Mouse (Mus musculus) midbrain, embryonic 16.5 days (tissue): ENCODE measurements around the gene Palm. TPM values are rescaled to one million over a fixed set of nuclear protein-coding genes. Genes with fewer than 3 reads are reported as not detected.

Source experiments
- ATAC-seq: fragments of 200-750 bp; cut with Nextera tagmentation; 2 replicates; pipeline ENCODE4 v1.8.0; 2017; ENCODE audit warnings: moderate TSS enrichment
- H3K27ac ChIP-seq: fragments of 300-500 bp; sonication (generic); 2 replicates; pipeline ENCODE4 v1.5.1; 2014; ENCODE audit warnings: mild to moderate bottlenecking, low read length, mixed read lengths
- H3K27me3 ChIP-seq: fragments of 300-500 bp; sonication (generic); 2 replicates; pipeline ENCODE4 v1.6.1; 2014; ENCODE audit warnings: low read depth, low read length, mixed read lengths; ENCODE audit not compliant: control insufficient read depth, insufficient read depth
- H3K36me3 ChIP-seq: fragments of 300-500 bp; sonication (generic); 2 replicates; pipeline ENCODE4 v1.6.1; 2014; ENCODE audit warnings: mild to moderate bottlenecking, low read length, moderate library complexity, mixed read lengths; ENCODE audit not compliant: control insufficient read depth, insufficient read depth
- H3K4me1 ChIP-seq: fragments of 300-500 bp; sonication (generic); 2 replicates; pipeline ENCODE4 v1.6.1; 2014; ENCODE audit warnings: mild to moderate bottlenecking, low read length, mixed read lengths; ENCODE audit not compliant: control insufficient read depth, insufficient read depth
- H3K4me2 ChIP-seq: fragments of 300-500 bp; sonication (generic); 2 replicates; pipeline ENCODE4 v1.6.1; 2014; ENCODE audit warnings: mild to moderate bottlenecking, low read length, mixed read lengths
- H3K4me3 ChIP-seq: fragments of 300-500 bp; sonication (generic); 2 replicates; pipeline ENCODE4 v1.5.1; 2014; ENCODE audit warnings: low read depth, mild to moderate bottlenecking, low read length, moderate library complexity, mixed read lengths
- H3K9ac ChIP-seq: fragments of 300-500 bp; sonication (generic); 2 replicates; pipeline ENCODE4 v1.6.1; 2014; ENCODE audit warnings: low read depth, low read length, mixed read lengths
- H3K9me3 ChIP-seq: fragments of 300-500 bp; sonication (generic); replicated peaks from 2 replicates; pipeline ENCODE4 v1.6.1; 2014; ENCODE audit warnings: mild to moderate bottlenecking, low read length, mixed read lengths; ENCODE audit not compliant: control insufficient read depth, poor library complexity, severe bottlenecking
- WGBS: fragments of 180-500 bp; shearing (Covaris S2); extraction: QIAGEN DNeasy Blood & Tissue Kit; methylation state at CpG from one replicate; pipeline ENCODE4 v1.1.7; 2014; 5-methylcytosine and 5-hydroxymethylcytosine counted together
- polyA plus RNA-seq: library from polyadenylated mRNA; unstranded; fragments of >200 nt; fragmentation: Nextera tagmentation; extraction: Ambion mirVana; gene quantifications from 2 replicates; pipeline ENCODE4 v1.2.1, GENCODE M21; 2015

Palm gene
- polyA plus RNA-seq, 1 experiment from 2014 or later: 333 TPM

GRCm38 (mm10) chr10:79767372-79768244 is 25.8 kb upstream of the Palm start:
- Histone ChIP-seq H3K9me3 (no peaks in the 10 kb centered on the region), H3K9ac (peak overlapping the region; percentile 98; the same call in 1 of the 2 replicates), H3K4me2 (peak overlapping the region; percentile 89), H3K27me3 (no peaks in the 10 kb centered on the region; the same call in 1 of the 2 replicates), H3K27ac (peak overlapping the region; percentile 91), H3K4me3 (peak overlapping the region; percentile 94), H3K36me3 (no peaks in the 10 kb centered on the region), H3K4me1 (peaks cover 32% of the 10 kb centered on the region)
- ATAC-seq: peak; percentile 87
- 10% methylated on average over 40 of the region's 40 CpGs for WGBS

- H3K36me3 ChIP-seq: no peaks in the 10 kb centered on the region
- H3K27me3 ChIP-seq: no peaks in the 10 kb centered on the region; the same call in 1 of the 2 replicates
- peaks cover 32% of the 10 kb centered on the region for H3K4me1 ChIP-seq
- 4% methylated on average over 5 of the region's 5 CpGs for WGBS
- no peak overlapping the region for H3K9ac ChIP-seq
- ATAC-seq: no peak
- H3K27ac ChIP-seq: no peak overlapping the region
- no peaks in the 10 kb centered on the region for H3K9me3 ChIP-seq
- peak overlapping the region; percentile 89; the same call in 1 of the 2 replicates for H3K4me2 ChIP-seq
- no peak overlapping the region for H3K4me3 ChIP-seq
Observed at GRCm38 (mm10) chr10:79768400-79768799, 25.0 kb upstream of the Palm start.

- no peak for ATAC-seq
- no peak overlapping the region for H3K27ac ChIP-seq
- WGBS: 65% methylated on average over 4 of the region's 4 CpGs
- H3K4me2 ChIP-seq: no peak overlapping the region
- no peaks in the 10 kb centered on the region for H3K9me3 ChIP-seq
- no peaks in the 10 kb centered on the region; the same call in 1 of the 2 replicates for H3K27me3 ChIP-seq
- H3K4me3 ChIP-seq: no peak overlapping the region
- peaks cover 28% of the 10 kb centered on the region for H3K4me1 ChIP-seq
- no peak overlapping the region for H3K9ac ChIP-seq
- no peaks in the 10 kb centered on the region for H3K36me3 ChIP-seq
Observed at GRCm38 (mm10) chr10:79769329-79769728, 24.0 kb upstream of the Palm start.

DNA sequence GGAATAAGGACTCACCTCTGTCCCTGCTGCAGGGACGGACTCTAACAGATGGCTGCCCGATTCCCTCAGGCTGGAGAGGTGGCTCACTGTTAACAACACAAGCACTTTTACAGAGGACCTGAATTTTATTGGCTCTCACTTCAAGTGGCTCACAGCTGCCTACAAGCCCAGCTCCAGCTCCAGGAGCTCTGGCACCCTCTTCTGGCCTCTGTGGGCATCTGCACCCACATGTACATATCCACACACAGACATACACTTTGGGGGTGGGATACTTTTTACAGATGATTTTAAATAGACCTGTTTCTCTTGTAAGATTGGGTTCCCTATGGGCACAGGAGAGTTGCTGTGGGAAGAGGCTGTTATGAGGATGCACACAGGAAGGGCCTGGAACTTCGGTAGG is 21.1 kb upstream of the Palm start:
- Histone ChIP-seq H3K27me3 (peaks cover 5% of the 10 kb centered on the region), H3K27ac (no peak overlapping the region), H3K9ac (no peak overlapping the region), H3K4me1 (peaks cover 13% of the 10 kb centered on the region), H3K36me3 (no peaks in the 10 kb centered on the region), H3K4me3 (no peak overlapping the region), H3K9me3 (no peaks in the 10 kb centered on the region), H3K4me2 (no peak overlapping the region)
- WGBS: 97% methylated on average over 3 of the region's 3 CpGs
- no peak for ATAC-seq

- H3K36me3 ChIP-seq: no peaks in the 10 kb centered on the region
- H3K27ac ChIP-seq: no peak overlapping the region
- H3K4me3 ChIP-seq: no peak overlapping the region
- H3K4me2 ChIP-seq: no peak overlapping the region
- H3K27me3 ChIP-seq: peaks cover 13% of the 10 kb centered on the region
- H3K9ac ChIP-seq: no peak overlapping the region
- 86% methylated on average over 2 of the region's 2 CpGs for WGBS
- ATAC-seq: no peak
- peaks cover 7% of the 10 kb centered on the region for H3K4me1 ChIP-seq
- no peaks in the 10 kb centered on the region for H3K9me3 ChIP-seq
Observed at GRCm38 (mm10) chr10:79773208-79773607, 20.2 kb upstream of the Palm start.

- 65% methylated on average over 5 of the region's 5 CpGs for WGBS
- Histone ChIP-seq H3K36me3 (no peaks in the 10 kb centered on the region), H3K9me3 (no peaks in the 10 kb centered on the region), H3K4me2 (no peak overlapping the region), H3K4me3 (no peak overlapping the region), H3K27me3 (peaks cover 20% of the 10 kb centered on the region), H3K27ac (no peak overlapping the region), H3K4me1 (no peaks in the 10 kb centered on the region), H3K9ac (no peak overlapping the region)
- no peak for ATAC-seq
Observed at GRCm38 (mm10) chr10:79774486-79775279, 18.7 kb upstream of the Palm start.

DNA sequence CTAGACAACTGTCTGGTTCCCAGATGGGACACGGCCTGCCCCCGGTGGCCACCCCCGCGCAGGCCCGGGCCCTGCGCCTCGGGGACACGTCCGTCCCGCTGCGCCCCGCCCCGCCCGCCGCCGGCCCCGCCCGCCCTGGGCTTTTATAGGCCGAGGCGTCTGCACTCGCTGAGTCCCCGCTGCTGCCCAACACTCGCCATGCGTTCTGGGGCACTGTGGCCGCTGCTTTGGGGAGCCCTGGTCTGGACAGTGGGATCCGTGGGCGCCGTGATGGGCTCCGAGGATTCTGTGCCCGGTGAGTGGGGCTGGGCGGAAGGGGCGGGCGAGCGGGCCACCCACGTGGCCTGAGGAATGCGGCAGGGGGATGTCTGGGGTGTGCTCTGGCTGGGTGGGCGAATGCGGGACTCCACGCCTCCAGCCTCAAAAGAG is 16.3 kb upstream of the Palm start, which contains the start of gene Fstl3:
Fstl3 (plus strand) TSS at position 170 of the 429 bp plus-strand sequence.
- H3K4me1 ChIP-seq: no peaks in the 10 kb centered on the region
- H3K27me3 ChIP-seq: peaks cover 26% of the 10 kb centered on the region
- H3K4me3 ChIP-seq: no peak within 1 kb of the TSS
- no peak within 1 kb of the TSS for H3K27ac ChIP-seq
- WGBS: 2% methylated on average over 39 of the region's 39 CpGs
- no peak for ATAC-seq
- H3K9me3 ChIP-seq: no peaks in the 10 kb centered on the region
- peak within 1 kb of the TSS; percentile 42; the same call in 1 of the 2 replicates for H3K4me2 ChIP-seq
- 0 out of 2 replicates have a peak within 1 kb of the TSS, but pooled peaks have one; percentile 1 for H3K9ac ChIP-seq
- no peaks in the 10 kb centered on the region for H3K36me3 ChIP-seq

- Histone ChIP-seq H3K27me3 (peaks cover 28% of the 10 kb centered on the region), H3K4me2 (no peak overlapping the region), H3K27ac (no peak overlapping the region), H3K4me3 (no peak overlapping the region), H3K36me3 (no peaks in the 10 kb centered on the region), H3K4me1 (no peaks in the 10 kb centered on the region), H3K9me3 (no peaks in the 10 kb centered on the region), H3K9ac (no peak overlapping the region)
- 17% methylated on average over 15 of the region's 15 CpGs for WGBS
- no peak for ATAC-seq
Observed at GRCm38 (mm10) chr10:79778006-79778405, 15.4 kb upstream of the Palm start.
